Mouse (Mus musculus): ENCODE results near the gene Zfp874b.
"Not testable (repeated sequence)": the region's sequence is repeated elsewhere in the genome, so short reads cannot be mapped to it uniquely, and the experiment has no call there.

The Zfp874b gene

GRCm38 (mm10) chr13:67483625-67484423 lies at the start of gene Zfp874b:
Gene Zfp874b (minus strand): TSS chr13:67484258.
- peak; percentile 86 for DNase-seq (ENCODE audit: low spot score)

DNA sequence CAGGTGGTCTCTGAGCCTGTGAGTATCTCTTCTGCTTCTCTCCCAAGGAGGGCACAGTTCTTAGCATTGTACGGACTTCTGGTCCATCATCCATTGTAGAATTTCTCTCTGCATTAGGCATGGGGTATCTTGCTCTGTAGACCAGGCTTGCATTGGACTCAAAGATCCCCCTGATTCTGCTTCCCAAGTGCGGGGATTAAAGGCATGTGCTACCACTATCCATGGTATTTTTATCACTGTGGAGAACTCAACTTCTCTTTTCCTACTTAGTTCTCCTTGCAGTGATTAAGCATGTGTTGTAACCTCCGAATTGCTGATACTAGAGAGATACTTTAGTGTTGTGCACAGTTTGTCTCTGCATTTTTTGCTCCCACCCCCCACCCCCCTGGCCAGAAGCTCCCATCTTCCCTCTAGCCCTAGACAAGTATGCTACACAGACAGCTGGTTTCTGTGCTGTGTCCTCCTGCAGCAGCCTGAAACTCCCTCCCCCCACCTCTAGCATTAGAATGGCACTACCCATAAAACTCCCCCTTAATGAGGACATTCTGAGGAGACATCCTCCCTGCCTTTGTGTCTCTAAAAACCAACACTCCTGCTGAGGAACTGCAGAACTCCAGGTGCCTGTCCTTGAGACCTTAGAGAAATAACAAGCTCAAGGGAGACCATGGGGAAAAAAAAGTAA lies 43.1 kb upstream of the Zfp874b start:
- DNase-seq (ENCODE audit: low spot score): no peak

DNA sequence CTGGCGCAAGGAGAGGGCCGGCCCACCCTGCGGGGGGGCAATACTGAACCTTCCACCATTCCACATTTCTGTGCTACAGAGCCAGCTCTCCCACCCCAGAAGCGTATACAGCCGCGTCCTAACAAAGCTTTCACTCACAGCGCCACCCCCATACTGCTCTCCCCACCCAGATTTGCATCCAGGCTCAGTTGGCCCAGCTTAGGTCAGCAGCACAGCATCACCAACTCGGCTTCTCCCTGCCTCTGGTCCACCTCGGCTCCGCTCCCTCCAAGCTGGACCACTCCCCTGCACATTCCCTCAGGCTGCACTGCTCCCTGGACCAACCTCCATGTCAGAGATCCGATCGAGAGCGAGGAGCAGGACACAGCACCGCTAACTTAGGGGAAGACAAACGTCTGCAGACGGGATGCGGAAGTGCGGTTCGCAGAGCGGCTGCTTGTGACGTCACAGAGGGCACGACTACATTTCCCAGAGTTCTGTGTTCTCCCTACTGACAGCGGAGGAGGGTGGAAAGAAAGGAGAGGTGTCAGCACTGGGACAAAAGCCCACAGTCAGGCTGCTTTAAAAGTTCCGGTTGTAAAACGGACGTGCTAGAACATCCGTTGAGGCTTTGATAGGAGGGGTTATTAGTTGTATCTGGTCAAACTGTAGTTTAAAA lies 41.8 kb upstream of the Zfp874b start, which contains the start of the genes Gm26965 and Zfp87:
TSS of gene Gm26965 (minus strand) at position 399 of the 658 bp plus-strand sequence.
TSS of gene Zfp87 (minus strand) at position 425 of the 658 bp plus-strand sequence.
- peak; percentile 88 for DNase-seq (ENCODE audit: low spot score)

DNA sequence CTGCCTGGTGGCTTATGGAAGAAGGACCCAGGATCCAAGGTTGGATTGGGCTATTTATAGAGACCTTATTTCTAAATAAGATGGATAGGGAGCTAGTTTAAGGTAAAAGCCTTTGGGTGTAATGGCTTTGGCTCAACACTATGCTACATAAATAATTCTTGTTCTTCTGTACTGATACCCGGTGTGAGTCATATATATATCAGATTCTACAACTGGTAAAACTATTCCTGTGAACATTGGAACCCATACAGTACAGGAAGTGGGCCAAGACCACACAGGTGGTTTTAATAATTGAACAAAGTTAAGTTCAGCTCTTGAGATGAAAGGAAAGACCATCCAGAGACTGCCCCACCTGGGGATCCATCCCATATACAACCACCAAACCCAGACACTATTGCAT lies 16.9 kb upstream of the Zfp874b start:
- DNase-seq (ENCODE audit: low spot score): no peak

DNA sequence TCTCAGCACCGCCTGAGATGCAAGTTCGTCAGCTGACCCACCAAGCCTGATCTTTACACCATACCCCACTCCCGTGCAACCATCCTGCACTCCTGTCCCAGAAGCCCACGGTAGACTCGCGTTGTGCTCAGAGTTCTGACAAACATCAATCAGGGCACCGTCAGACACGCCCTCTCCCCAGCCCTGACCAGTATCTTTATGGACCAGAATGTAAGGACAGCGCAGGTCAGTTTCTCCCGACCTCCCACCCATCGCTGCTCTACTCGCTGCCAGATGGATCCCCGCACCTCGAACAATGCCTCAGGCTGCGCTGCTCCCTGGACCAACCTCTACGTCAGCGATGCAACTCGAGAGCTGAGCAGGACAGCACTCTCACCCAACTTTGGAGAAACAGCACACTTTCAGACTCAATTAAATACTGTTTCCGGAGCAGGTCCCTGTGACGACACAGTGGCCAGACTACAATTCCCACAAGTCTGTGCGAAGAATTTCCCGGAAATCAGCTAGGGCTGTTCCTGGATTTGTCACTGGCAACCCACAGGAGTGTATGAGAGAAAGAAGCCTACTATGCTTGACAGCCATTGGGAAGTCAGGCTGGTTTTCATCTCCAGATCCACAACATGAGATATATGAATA lies 16.1 kb upstream of the Zfp874b start, which contains the start of gene Zfp58:
TSS of gene Zfp58 (minus strand) at position 472 of the 636 bp plus-strand sequence.
- peak; percentile 80 for DNase-seq (ENCODE audit: low spot score)

DNA sequence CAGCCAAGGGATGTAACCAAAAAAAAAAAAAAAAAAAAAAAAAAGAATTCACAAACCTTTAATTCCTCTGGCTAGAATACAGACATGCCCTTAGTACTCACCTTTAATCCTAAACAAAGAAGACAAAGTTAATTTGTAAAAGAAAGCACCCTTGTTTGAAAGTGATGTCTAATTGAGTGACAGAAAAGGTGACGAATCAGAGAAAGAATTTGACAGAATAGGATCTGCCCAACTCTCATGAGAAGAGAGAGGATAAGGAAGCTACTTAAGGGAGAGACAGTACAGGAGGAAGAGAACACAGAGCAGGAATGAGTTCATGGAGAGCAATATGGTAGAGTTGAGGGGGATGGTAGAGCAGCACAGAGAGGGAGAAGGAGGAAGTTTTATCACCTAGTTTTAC lies 11.6 kb upstream of the Zfp874b start:
- no peak for DNase-seq (ENCODE audit: low spot score)

- no peak for DNase-seq (ENCODE audit: low spot score)
Observed at GRCm38 (mm10) chr13:67484424-67484811, 360 bp upstream of the Zfp874b start.

DNA sequence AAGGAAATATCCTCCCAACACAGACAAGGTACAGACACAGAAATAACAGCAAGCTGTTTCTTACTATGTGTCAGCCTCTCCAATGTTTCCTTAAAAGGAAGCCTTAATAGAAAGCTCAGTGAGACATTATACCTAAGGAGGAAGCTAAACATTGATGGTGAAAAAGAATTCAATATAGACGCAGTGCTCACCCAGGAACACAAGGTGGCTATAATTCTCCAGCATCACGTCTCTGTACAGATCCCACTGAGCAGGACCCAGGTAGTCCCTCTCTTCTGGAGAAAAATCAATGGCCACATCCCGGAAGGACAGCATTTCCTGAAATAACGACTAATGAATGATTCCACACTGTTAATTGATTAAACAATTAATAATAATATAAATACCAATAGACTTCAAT lies 2.5 kb downstream of the Zfp874b start:
- DNase-seq (ENCODE audit: low spot score): no peak

DNA sequence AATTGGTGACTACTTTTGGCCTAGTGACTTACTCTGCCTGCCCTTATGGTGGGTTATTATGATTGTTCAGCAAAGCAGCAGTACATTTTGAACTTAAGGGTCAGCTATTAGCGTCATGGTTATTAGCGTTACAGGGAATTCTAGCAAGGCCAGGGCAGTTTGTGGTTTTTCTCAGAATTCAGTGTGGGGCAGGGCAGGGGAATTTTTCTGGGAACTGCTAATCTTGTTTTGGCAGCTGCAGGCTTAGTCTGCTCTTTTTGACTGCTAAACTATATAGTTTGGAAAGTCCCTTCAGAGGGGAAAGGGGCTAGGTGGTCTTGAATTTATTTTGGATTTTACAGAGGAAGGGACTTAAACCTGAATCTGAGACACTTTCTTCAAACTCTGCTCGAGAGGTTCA lies 14.8 kb downstream of the Zfp874b start:
- DNase-seq (ENCODE audit: low spot score): peak; percentile 51

- DNase-seq (ENCODE audit: low spot score): not testable (repeated sequence)
Observed at GRCm38 (mm10) chr13:67463506-67464185, 20.4 kb downstream of the Zfp874b start.

- no peak for DNase-seq (ENCODE audit: low spot score)
Observed at GRCm38 (mm10) chr13:67452021-67452309, 32.1 kb downstream of the Zfp874b start.

DNA sequence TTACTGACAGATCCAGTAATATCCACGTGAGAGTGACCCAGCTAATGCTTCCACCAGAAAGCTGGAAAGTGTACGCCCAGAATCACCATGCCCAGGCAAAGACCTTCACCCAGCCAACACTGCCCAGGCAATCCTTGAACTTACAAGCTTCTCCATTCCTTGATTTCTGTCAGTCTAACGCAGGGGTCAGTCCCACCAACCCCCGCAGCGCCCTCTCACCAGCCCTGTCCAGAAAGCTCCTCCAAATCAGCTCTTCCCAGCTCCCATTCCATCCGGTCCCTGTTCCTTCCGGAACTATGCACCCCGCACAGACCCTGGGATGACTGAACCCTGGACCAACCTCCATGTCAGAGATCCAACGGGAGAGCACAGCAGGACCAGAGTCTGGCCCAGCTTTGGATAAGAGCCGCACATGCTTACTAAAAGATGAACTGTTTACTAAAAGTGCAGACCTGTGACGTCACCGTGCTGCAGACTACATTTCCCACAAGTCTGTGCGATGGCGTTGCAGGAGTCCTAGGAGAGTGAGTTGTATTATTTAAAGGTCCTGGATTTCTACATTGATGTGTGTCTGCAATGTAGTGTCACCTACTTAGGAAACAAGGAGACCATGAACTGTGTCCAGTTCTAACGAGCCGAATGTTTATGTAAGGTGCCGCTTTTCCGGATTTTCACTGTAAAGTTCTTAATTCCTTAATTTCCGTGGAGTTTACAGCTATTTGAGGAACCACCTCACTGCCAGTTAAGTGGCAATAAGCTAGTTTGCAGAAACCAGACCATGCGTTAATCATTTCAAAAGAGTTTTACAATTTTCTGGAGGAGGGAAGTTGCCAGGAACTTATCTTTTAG lies 32.7 kb downstream of the Zfp874b start, which contains the start of gene Zfp874a:
TSS of gene Zfp874a (minus strand) at position 453 of the 849 bp plus-strand sequence.
- peak; percentile 77 for DNase-seq (ENCODE audit: low spot score)

GRCm38 (mm10) chr13:67437095-67437494 lies 47.0 kb downstream of the Zfp874b start:
- DNase-seq (ENCODE audit: low spot score): not testable (repeated sequence)

GRCm38 (mm10) chr13:67428116-67428515 lies 55.9 kb downstream of the Zfp874b start:
- no peak for DNase-seq (ENCODE audit: low spot score)

GRCm38 (mm10) chr13:67425699-67426098 lies 58.4 kb downstream of the Zfp874b start:
- not testable (repeated sequence) for DNase-seq (ENCODE audit: low spot score)

DNA sequence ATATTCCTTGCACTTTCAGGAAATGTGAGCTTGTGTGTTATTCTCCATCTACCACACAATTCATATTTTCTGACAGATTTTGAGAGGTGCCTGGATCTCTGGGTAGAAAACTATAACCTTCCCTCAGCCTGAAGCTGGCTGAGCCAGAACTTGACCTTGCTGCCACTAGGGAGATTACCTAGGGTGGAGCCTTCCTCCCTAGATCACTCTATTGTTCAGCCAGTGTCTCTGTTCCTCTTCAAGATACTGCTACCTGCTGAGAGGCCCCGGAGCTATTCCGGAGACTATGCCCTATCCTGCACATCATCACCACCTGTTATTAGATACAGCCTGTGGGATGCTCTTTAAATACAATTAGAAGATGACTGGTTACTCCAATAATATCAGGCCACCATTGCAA lies 61.5 kb downstream of the Zfp874b start:
- DNase-seq (ENCODE audit: low spot score): not testable (repeated sequence)

All from c-Kit-positive CD71-positive TER-119-positive erythroid progenitor cells, embryonic 14.5 days (primary cell).